Mouse (Mus musculus): ENCODE results near the gene F2.

The F2 gene

GRCm38 (mm10) chr2:91636229-91636628 is at the start of gene F2:
Gene F2 (minus strand): TSS chr2:91636414.
- no peak for DNase-seq

- peak; percentile 75 for DNase-seq
Observed at GRCm38 (mm10) chr2:91683919-91684318, 47.7 kb upstream of the F2 start.

- peak; percentile 82 for DNase-seq
Observed at GRCm38 (mm10) chr2:91682850-91683249, 46.6 kb upstream of the F2 start.

- DNase-seq: no peak
Observed at GRCm38 (mm10) chr2:91676961-91677360, 40.7 kb upstream of the F2 start.

DNA sequence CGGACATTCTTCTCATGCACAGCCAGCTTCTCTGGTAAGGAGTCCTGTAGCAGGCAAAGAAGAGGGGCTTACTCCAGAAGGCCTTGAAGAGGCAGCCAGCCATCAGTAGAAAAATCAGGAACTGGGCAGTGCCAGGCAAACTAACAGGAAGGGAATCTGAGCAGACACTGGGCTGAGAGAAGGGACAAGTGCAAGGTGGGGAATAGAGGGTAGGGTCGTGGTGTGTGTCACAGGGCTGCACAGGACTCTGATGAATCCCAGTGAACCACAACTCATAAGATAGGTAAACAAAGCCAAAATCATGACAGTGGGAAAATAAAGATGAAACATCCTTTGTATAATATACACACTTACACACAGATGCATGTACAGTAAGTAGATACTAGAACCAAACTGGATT is 40.2 kb upstream of the F2 start:
- no peak for DNase-seq

DNA sequence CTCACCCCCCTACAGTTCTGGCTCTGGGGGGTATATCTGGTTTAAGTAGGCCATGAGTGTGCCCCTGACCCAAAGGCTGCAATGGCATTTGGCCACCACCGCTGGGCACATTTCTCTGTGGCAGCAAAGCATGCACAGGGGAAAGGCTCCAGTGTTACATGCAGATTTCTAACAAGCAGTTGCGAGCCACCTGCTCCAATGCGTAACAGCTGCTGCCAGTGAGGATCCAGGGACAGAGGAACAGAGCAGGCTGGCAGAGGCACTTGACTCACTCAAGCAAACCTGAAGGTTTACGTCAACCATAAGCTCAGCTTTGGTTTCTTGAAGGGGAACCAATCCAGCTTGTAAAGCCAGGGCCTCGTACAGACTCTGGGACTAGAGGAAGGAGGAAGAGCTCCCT is 38.7 kb upstream of the F2 start:
- no peak for DNase-seq

DNA sequence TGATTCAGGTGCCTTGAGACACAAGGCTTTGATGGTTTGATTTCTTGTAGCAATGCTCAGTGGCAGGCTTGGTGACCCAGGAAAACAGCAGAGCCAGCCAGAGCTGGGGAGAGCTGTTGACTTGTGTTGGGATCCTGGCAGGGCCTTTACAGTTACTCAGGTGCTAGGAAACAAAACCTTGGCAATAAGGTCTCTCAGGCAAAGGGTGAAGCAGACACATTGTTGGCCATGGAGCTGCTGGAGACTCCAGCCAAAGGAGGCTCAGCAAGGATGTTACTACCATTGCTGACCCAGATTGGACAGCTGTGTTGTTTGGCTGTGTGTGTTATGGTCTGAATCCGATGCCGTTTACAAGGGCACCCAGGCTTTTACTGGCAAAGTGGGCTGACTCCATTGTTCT is 37.4 kb upstream of the F2 start:
- DNase-seq: no peak

DNA sequence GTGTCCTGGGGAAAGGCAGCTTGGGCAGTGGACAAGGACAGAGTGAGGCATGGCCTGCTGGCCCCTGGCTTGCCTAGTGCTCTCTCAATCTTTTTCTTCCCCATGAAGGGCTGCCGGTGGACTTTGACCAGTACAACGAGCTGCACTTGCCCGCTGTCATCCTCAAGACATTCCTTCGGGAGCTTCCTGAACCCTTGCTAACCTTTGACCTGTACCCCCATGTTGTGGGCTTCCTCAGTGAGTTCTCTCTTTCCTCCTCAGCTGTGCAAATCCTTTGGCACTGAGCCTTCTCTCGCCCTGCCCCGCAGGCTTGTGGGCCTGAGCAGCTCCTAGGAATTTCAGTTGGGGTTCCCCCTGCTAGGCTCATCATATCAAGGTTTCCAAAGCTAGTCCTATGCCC is 33.8 kb upstream of the F2 start:
- DNase-seq: no peak

DNA sequence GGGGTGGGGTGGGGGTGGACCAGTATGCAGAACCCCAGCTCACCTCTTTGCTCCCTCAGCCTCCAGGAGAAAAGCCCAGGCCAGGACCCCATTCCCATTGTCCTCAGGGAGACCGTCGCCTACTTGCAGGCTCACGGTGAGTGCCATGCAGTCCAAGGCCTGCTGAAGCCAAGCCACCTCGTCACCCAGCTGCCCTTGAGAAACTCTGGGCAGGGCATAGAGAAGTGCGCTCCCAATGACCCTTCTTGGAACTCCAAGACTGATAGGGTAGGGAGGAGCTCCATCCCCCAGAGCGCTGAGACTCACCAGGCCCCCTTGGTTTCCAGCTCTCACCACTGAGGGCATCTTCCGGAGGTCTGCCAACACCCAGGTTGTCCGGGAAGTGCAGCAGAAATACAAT is 33.1 kb upstream of the F2 start:
- DNase-seq: no peak

GRCm38 (mm10) chr2:91667747-91668146 is 31.5 kb upstream of the F2 start:
- no peak for DNase-seq

DNA sequence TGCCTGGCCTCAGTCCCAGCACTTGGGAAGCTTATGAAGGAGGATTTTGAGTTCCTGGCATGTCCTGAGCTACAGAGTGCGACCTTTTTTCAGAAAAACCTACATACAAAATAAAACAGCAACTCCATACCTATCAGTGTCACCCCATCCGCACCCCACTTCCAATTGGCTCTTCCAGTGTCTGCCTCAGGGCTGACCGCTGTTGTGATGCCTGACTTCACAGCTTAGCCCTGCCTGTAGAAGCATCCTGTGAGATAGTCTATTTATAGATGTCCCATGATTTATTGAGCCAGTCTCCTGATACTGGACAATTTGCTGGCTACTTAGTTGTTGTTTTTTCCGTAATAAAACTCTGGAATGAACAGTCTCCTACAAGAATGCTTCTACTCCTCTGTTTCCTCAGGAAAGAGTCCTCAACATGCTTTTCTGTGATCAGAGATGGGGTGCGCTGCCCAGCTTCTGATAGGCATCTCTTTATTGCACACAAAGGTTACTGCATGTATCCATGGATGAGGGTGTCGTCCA is 30.2 kb upstream of the F2 start:
- no peak for DNase-seq

DNA sequence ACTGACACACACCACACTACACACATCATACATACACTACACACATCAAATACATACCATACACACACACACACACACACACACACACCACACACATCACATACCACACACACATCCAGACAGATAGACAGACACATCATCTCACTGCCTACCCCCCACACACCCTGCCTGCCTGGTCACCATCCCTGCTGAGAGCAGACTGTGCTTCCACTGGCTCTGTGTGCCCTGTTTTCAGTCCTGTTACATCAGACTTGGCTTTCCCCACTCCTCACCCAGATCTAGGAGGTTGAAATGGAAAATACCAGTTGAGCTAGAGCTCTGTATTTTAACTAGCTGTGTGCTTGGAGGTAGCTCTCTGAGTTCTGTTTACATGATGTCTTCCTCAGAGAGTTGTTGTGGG is 28.6 kb upstream of the F2 start:
- no peak for DNase-seq

DNA sequence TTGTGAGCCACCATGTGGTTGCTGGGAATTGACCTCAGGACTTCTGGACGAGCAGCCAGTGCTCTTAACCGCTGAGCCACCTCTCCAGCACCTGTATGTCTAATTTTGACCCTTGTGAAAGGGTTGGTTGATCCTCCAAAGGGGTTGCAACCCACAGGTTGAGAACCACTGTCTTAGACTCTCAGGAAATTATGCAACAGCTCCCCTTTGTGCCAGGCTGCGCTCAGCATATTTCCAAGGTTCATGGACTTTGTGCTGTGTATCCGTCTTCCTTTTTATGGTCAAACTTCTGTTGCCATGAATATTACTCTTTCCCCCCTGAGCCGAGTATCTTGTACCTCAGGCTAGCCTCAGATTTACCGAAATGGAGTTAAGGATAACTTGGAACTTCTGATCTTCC is 24.8 kb upstream of the F2 start:
- DNase-seq: no peak

DNA sequence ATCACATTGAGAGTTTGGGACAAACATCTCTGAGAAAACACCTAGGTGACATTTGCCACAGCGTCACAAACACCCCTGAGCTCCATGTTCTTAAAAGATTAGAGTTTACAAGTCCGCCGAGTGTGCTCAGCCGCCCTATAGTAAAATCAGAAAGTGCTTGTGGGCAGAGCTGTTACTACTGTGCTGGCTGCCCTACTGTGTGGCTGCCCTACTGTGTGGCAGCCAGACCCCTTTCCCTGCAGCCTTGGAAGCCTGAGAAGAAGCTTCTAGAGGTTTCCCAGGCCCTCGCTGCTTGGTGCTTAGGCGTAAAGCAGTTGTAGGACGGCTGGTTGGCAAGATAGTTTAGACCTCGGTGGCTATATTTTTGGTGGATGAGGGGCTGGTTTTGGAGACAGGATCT is 23.4 kb upstream of the F2 start:
- no peak for DNase-seq

GRCm38 (mm10) chr2:91656774-91657173 is 20.6 kb upstream of the F2 start:
- peak; percentile 70 for DNase-seq

DNA sequence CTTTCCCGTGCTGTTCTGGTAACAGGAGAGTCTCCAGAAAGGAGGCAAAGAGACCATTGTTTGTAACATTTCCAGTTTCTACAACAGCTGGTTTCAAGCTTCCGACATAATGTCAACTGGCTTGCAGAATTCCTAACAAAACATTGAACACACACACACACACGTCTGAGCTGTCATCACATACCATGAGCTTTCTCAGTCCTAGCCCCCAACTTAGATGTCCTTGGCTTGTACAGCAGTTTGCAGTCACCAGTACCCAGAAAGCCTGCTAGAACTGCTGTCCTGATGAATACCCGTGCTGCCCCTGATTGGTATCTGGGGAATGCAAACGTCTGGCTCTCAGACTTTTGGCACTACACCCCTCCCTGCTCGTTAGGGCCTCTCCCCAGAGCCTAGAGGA is 19.6 kb upstream of the F2 start:
- DNase-seq: peak; percentile 32

- peak; percentile 17 for DNase-seq
Observed at GRCm38 (mm10) chr2:91655388-91655787, 19.2 kb upstream of the F2 start.

DNA sequence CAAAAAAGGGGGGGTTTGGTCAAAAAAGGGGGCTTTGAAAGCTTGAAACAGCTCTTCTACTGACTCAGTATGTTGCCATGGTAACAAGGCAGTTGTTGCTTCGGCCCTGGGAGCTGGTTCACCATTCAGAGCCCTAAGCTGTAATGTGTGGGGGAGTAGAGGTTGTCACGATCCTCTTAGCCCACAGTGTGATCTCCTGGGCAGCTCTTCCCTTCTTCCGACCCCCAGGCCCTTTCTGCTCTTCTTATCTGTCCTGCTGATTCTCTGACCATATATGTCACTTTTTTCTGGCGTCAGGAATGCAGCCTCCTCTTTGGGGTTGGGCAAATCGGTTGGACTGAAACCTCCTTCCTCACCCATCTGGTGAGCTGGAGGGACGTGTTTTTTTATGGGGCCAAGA is 16.6 kb upstream of the F2 start:
- no peak for DNase-seq

- DNase-seq: no peak
Observed at GRCm38 (mm10) chr2:91651458-91652258, 15.4 kb upstream of the F2 start.

DNA sequence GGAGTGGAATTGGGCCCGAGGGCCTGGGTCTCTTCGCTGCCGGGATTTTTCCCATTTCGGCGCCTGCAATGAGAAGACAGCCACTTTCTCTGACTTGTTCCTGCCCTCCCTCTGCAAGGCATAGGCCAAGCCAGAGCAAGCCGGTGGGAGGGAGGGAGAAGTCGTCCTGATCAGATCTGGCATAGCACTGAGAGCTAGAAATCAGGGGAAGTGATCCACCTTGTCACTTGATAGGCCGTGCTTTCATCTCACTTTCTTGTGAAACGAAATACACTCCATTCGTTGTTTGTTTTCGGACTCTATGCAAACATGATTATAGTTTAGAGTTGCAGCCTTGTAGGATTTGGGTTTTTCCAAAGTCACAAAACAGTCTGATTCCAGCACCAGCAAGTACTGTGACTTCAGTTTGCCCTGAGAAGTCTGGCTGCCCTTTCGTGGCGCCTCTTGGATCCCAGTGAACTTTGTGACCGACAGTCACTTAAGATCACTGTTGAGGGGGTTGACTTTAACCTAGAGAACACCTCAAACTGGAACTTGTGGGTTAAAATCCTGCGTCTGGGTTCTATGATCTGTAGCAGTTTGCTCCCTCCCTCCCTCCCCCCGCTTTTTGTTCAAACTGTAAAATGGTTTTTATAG is 14.3 kb upstream of the F2 start:
- no peak for DNase-seq

GRCm38 (mm10) chr2:91649553-91650359 is 13.5 kb upstream of the F2 start, which contains the start of the genes Zfp408 and Arhgap1:
Gene Zfp408 (minus strand): TSS chr2:91649791.
Gene Arhgap1 (plus strand): TSS chr2:91649860.
- DNase-seq: peak; percentile 99

DNA sequence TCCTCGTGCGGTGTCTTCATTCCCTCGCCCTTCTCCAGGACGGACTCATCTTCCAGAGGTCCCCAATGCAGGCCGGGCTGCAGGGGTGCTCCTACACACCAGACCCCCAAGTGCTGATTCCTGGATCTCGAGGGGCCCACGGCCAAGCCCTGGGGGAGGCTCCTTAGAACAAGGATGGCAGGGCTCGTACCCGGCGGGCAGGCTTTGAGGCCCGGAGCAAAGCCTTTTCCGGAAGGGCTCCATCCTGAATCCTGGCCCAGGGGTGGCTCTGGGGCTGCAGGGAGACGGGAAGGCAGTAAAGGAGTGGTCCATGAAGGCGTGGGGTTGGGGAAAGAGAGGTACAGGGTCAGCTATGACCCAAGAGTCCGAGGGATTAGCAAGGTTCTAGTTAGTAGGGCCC is 12.9 kb upstream of the F2 start:
- DNase-seq: no peak

- DNase-seq: peak; percentile 81
Observed at GRCm38 (mm10) chr2:91646733-91647132, 10.5 kb upstream of the F2 start.
